Mouse (Mus musculus): ENCODE data around the gene Hspb7. TPM values are rescaled to one million over a fixed set of nuclear protein-coding genes. Genes with fewer than 3 reads are reported as not detected.

The Hspb7 gene
- total RNA-seq (2023): not detected

GRCm38 (mm10) chr4:141420192-141420829 is at the start of gene Hspb7:
Hspb7 (plus strand) TSS chr4:141420779.

GRCm38 (mm10) chr4:141398545-141398944 is 22.0 kb upstream of the Hspb7 start, which contains the start of gene Clcnka:
Clcnka (minus strand) TSS chr4:141398724.

GRCm38 (mm10) chr4:141415924-141416323 is 4.7 kb upstream of the Hspb7 start, which contains the start of gene Clcnkb:
Clcnkb (minus strand) TSS chr4:141416014.

GRCm38 (mm10) chr4:141435974-141436373 is 15.4 kb downstream of the Hspb7 start, which contains the start of gene Srarp:
Srarp (minus strand) TSS chr4:141436105.

GRCm38 (mm10) chr4:141444451-141445327 is 24.1 kb downstream of the Hspb7 start, which contains the start of gene Zbtb17:
Zbtb17 (plus strand) TSS chr4:141444654.

Other genes with a start within 250 kb of the Hspb7 start
- gene Rsg1, start 206.8 kb upstream of the Hspb7 start, total RNA-seq (2023): 1 to 10 TPM; 1.8 TPM
- gene Arhgef19, start 181.3 kb upstream of the Hspb7 start, total RNA-seq (2023): not detected
- 1 to 10 TPM; 4.4 to 6.8 TPM for gene Epha2, start 119.5 kb upstream of the Hspb7 start, total RNA-seq (2023)
- gene Fam131c, start 52.6 kb upstream of the Hspb7 start, total RNA-seq (2023): not detected
- not detected for gene Clcnka, start 22.1 kb upstream of the Hspb7 start, total RNA-seq (2023)
- gene Clcnkb, start 4.8 kb upstream of the Hspb7 start, total RNA-seq (2023): not detected
- gene Srarp, start 15.3 kb downstream of the Hspb7 start, total RNA-seq (2023): not detected
- gene Zbtb17, start 23.9 kb downstream of the Hspb7 start, total RNA-seq (2023): 10 to 100 TPM; 39.8 to 44.6 TPM
- gene Spen, start 117.8 kb downstream of the Hspb7 start, total RNA-seq (2023): 10 to 100 TPM; 56.7 to 69.1 TPM
- under 1 TPM in 1 of 2 experiments, not detected in 1; 0.17 TPM for gene Fblim1, start 185.3 kb downstream of the Hspb7 start, total RNA-seq (2023)
- not detected for gene Tmem82, start 197.9 kb downstream of the Hspb7 start, total RNA-seq (2023)
- gene Slc25a34, start 203.0 kb downstream of the Hspb7 start, total RNA-seq (2023): not detected
- gene Plekhm2, start 244.1 kb downstream of the Hspb7 start, total RNA-seq (2023): 10 to 100 TPM; 33.5 to 34.3 TPM